Mouse (Mus musculus): ENCODE data around the gene Tmem132d. TPM values are rescaled to one million over a fixed set of nuclear protein-coding genes. Genes with fewer than 3 reads are reported as not detected.

Gene Tmem132d
- polyA plus RNA-seq, 1 experiment from 2014 or later, result 2.9 TPM

DNA sequence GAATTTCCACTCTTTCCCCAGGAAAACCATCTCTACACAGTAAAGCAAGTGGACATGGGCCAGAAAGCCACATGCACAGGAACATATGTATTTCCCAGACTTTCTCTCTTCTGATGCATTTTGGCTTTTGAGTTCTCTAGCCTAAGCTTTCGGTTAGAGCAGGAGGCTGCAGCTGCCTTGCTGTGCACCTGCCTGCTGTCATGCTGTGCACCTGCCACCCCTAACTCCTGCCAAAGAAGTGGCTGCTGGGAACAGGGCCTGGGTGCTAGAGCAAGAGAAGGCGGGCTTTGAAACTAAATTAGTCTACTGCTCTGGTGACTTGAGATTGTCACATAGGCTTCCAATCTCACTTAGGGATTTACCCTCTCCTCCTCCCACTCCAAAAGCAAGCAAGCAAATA lies 8.7 kb downstream of the Tmem132d start:
- 93% methylated on average over 2 of the region's 2 CpGs for WGBS
- Histone ChIP-seq H3K4me3 (ENCODE audit: low read depth, low read length) (no peak overlapping the region), H3K27me3 (ENCODE audit: control insufficient read depth, insufficient read depth, low read length) (no peaks in the 10 kb centered on the region), H3K4me2 (ENCODE audit: low read depth, low read length) (no peak overlapping the region), H3K4me1 (ENCODE audit: control insufficient read depth, insufficient read depth, low read length) (no peaks in the 10 kb centered on the region), H3K27ac (ENCODE audit: low read depth, low read length) (no peak overlapping the region), H3K9ac (replicated peaks; ENCODE audit: low read depth, low read length) (no peak overlapping the region), H3K36me3 (ENCODE audit: control insufficient read depth, insufficient read depth, low read length) (no peaks in the 10 kb centered on the region), H3K9me3 (ENCODE audit: control insufficient read depth, low read length) (no peaks in the 10 kb centered on the region)
- no peak for ATAC-seq (ENCODE audit: low read depth)

DNA sequence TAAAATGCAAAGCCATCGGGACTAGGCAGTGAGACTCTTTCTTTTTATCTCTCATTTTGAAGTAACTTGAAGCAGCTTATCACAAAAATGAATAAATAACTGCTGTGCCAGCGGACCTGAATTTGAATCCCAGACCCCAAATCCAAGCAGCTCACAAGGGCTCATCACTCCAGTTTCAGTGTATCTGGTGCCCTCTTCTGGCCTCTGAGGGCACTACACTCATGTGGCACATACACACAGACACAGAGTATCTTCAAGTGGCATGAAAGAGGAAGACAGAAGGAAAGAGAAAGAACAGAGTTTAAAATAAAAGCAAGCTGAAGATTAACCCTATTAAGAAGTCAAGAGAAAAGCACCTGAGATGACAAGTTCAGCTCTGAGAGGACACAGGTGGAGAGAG lies 10.8 kb downstream of the Tmem132d start:
- no peaks in the 10 kb centered on the region for H3K27me3 ChIP-seq (ENCODE audit: control insufficient read depth, insufficient read depth, low read length)
- H3K36me3 ChIP-seq (ENCODE audit: control insufficient read depth, insufficient read depth, low read length), result no peaks in the 10 kb centered on the region
- no peaks in the 10 kb centered on the region for H3K9me3 ChIP-seq (ENCODE audit: control insufficient read depth, low read length)
- H3K4me2 ChIP-seq (ENCODE audit: low read depth, low read length), result no peak overlapping the region
- WGBS, result 92% methylated on average over 2 of the region's 2 CpGs
- H3K9ac ChIP-seq (replicated peaks; ENCODE audit: low read depth, low read length), result no peak overlapping the region
- no peak for ATAC-seq (ENCODE audit: low read depth)
- no peak overlapping the region for H3K27ac ChIP-seq (ENCODE audit: low read depth, low read length)
- H3K4me3 ChIP-seq (ENCODE audit: low read depth, low read length), result no peak overlapping the region
- H3K4me1 ChIP-seq (ENCODE audit: control insufficient read depth, insufficient read depth, low read length), result peaks cover 5% of the 10 kb centered on the region

DNA sequence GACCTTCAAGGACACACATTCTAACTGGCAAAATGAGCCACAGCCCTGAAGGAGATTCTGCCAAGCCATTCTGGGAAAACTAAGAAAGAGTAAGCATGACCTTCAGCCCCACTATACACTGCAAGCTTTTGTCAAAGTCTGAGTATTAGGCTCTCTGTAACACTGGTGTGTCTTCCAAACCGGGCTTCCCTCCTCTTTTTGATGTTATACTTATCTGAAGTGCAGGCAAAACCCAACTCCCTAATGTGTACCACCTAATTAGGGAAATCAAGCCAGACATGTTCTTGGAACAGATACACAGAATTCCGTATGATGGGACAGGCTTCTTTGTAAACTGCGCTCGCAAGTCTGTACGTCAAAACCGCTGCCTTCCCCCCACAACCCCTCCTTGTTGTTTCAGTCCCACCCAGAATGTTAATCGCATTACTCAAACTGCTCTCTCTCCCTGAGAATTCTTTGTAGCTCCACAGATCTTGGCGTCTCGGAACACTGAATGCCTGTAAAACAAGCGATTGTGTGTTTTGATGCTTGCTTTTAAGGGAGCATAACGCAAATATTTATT lies 14.6 kb downstream of the Tmem132d start:
- Histone ChIP-seq H3K4me3 (ENCODE audit: low read depth, low read length) (no peak overlapping the region), H3K4me2 (ENCODE audit: low read depth, low read length) (no peak overlapping the region)
- WGBS, result 38% methylated on average over 11 of the region's 11 CpGs

DNA sequence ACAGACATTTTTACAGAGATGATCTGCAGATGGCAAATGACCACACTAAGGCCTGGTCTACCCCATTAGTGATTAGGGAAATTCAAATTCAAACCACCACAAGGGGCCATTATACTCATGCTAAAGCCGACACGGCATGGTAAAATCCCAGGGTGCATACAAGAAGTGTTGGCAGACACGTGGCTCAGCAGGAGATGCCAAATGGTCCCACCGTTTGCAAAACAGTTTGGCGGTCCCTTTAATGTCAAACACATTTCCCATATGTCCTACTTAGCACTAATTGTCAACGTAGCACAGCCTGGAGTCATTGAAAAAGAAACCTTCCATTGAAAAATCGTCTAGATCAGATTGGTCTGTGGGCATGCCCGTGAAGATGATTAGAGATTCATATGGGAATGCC lies 18.8 kb downstream of the Tmem132d start:
- Histone ChIP-seq H3K36me3 (ENCODE audit: control insufficient read depth, insufficient read depth, low read length) (no peaks in the 10 kb centered on the region), H3K27me3 (ENCODE audit: control insufficient read depth, insufficient read depth, low read length) (no peaks in the 10 kb centered on the region), H3K27ac (ENCODE audit: low read depth, low read length) (no peak overlapping the region), H3K4me1 (ENCODE audit: control insufficient read depth, insufficient read depth, low read length) (peaks cover 5% of the 10 kb centered on the region), H3K4me2 (ENCODE audit: low read depth, low read length) (no peak overlapping the region), H3K4me3 (ENCODE audit: low read depth, low read length) (no peak overlapping the region), H3K9me3 (ENCODE audit: control insufficient read depth, low read length) (no peaks in the 10 kb centered on the region), H3K9ac (replicated peaks; ENCODE audit: low read depth, low read length) (no peak overlapping the region)
- no peak for ATAC-seq (ENCODE audit: low read depth)
- WGBS, result 46% methylated on average over 8 of the region's 8 CpGs

More for the DNA sequence above, 14.6 kb downstream of the Tmem132d start:
- H3K36me3 ChIP-seq (ENCODE audit: control insufficient read depth, insufficient read depth, low read length), result no peaks in the 10 kb centered on the region
- H3K9me3 ChIP-seq (ENCODE audit: control insufficient read depth, low read length), result no peaks in the 10 kb centered on the region
- H3K27me3 ChIP-seq (ENCODE audit: control insufficient read depth, insufficient read depth, low read length), result no peaks in the 10 kb centered on the region
- peaks cover 5% of the 10 kb centered on the region for H3K4me1 ChIP-seq (ENCODE audit: control insufficient read depth, insufficient read depth, low read length)
- H3K27ac ChIP-seq (ENCODE audit: low read depth, low read length), result no peak overlapping the region
- no peak overlapping the region for H3K9ac ChIP-seq (replicated peaks; ENCODE audit: low read depth, low read length)
- ATAC-seq (ENCODE audit: low read depth), result no peak

DNA sequence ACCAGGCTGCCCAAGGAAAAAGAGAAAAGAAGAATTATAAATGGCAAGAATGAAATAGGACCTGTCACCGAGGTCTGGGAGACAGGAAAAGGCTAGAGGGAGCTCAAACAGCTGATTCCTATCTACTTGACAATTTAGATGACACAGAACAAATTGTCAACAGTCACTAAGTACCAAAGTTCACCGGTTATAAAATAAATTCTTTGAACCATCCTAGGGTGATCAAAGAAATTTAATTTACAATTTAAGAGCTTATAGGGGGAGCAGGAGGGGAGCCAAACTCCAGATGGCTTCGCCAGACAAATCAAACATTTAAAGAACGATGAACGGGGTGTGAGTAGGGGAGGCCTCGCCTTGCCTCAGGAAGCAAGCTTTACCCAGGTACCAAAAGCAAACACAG lies 20.6 kb downstream of the Tmem132d start:
- ATAC-seq (ENCODE audit: low read depth), result no peak
- no peaks in the 10 kb centered on the region for H3K27me3 ChIP-seq (ENCODE audit: control insufficient read depth, insufficient read depth, low read length)
- H3K27ac ChIP-seq (ENCODE audit: low read depth, low read length), result no peak overlapping the region
- no peak overlapping the region for H3K4me2 ChIP-seq (ENCODE audit: low read depth, low read length)
- 62% methylated on average over 6 of the region's 6 CpGs for WGBS
- H3K4me3 ChIP-seq (ENCODE audit: low read depth, low read length), result no peak overlapping the region
- H3K4me1 ChIP-seq (ENCODE audit: control insufficient read depth, insufficient read depth, low read length), result no peaks in the 10 kb centered on the region
- no peak overlapping the region for H3K9ac ChIP-seq (replicated peaks; ENCODE audit: low read depth, low read length)
- no peaks in the 10 kb centered on the region for H3K36me3 ChIP-seq (ENCODE audit: control insufficient read depth, insufficient read depth, low read length)
- no peaks in the 10 kb centered on the region for H3K9me3 ChIP-seq (ENCODE audit: control insufficient read depth, low read length)

DNA sequence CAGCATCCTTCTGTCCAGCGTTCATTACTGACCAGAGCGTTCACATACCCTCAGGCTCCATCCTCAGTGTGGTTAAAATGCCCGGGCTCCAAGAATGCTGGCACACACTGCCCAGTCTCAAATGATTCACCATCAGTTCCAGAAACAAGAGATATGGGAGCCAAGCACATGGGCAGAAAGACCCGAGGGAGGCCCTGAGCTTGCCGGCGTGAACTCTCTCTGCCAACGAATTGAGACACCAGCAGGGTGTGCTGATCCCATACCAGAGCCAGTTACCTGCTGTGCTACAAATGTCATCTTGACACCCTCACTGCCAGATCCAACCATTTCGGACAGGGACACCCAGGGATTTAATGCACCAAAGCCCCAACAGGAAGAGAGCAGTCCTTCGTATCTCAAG lies 25.3 kb downstream of the Tmem132d start:
- H3K9ac ChIP-seq (replicated peaks; ENCODE audit: low read depth, low read length), result no peak overlapping the region
- no peaks in the 10 kb centered on the region for H3K4me1 ChIP-seq (ENCODE audit: control insufficient read depth, insufficient read depth, low read length)
- H3K9me3 ChIP-seq (ENCODE audit: control insufficient read depth, low read length), result no peaks in the 10 kb centered on the region
- no peak for ATAC-seq (ENCODE audit: low read depth)
- no peak overlapping the region for H3K27ac ChIP-seq (ENCODE audit: low read depth, low read length)
- no peak overlapping the region for H3K4me3 ChIP-seq (ENCODE audit: low read depth, low read length)
- 84% methylated on average over 9 of the region's 9 CpGs for WGBS
- no peaks in the 10 kb centered on the region for H3K27me3 ChIP-seq (ENCODE audit: control insufficient read depth, insufficient read depth, low read length)
- no peaks in the 10 kb centered on the region for H3K36me3 ChIP-seq (ENCODE audit: control insufficient read depth, insufficient read depth, low read length)
- no peak overlapping the region for H3K4me2 ChIP-seq (ENCODE audit: low read depth, low read length)

DNA sequence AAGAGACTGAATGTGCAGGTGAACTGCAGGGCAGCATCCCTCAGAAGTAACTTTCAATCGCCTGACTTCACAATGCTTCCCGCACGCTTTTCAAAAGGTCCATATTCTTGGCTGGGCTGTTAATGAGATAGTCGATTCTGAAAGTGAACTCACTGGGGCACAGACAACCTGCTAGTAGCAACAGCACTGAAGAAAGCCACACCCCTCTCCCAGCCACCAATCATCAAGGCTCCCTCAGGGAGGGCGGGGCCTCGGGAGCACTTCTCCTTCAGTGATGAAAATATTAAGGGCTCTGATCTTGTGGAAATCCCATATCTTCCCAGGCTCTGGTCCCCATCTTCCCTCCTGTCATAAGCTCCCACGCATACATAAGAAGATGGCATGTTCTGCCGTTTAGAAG lies 27.8 kb downstream of the Tmem132d start:
- Histone ChIP-seq H3K27ac (ENCODE audit: low read depth, low read length) (no peak overlapping the region), H3K36me3 (ENCODE audit: control insufficient read depth, insufficient read depth, low read length) (no peaks in the 10 kb centered on the region), H3K4me1 (ENCODE audit: control insufficient read depth, insufficient read depth, low read length) (no peaks in the 10 kb centered on the region), H3K4me2 (ENCODE audit: low read depth, low read length) (no peak overlapping the region), H3K9me3 (ENCODE audit: control insufficient read depth, low read length) (no peaks in the 10 kb centered on the region), H3K9ac (replicated peaks; ENCODE audit: low read depth, low read length) (no peak overlapping the region), H3K27me3 (ENCODE audit: control insufficient read depth, insufficient read depth, low read length) (no peaks in the 10 kb centered on the region), H3K4me3 (ENCODE audit: low read depth, low read length) (no peak overlapping the region)
- 91% methylated on average over 8 of the region's 8 CpGs for WGBS
- ATAC-seq (ENCODE audit: low read depth), result no peak

DNA sequence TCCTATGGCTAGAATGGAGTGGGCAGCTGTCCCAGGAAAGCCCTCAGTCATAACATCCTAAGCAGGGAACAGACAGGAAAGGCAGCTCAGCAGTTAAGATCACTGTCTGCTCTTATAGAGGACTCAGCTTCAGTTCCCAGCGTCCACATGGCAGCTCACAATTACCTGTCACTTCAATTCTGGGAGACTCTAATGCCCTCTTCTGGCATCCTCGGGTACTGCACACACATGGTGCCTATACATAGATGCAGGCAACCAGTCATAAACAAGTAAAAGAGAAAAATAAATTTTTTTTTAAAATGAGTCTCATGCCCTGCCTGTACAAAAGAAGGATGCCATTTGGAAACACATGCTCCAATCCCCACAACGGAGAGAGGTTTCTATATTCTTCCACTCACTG lies 28.7 kb downstream of the Tmem132d start:
- Histone ChIP-seq H3K9me3 (ENCODE audit: control insufficient read depth, low read length) (no peaks in the 10 kb centered on the region), H3K36me3 (ENCODE audit: control insufficient read depth, insufficient read depth, low read length) (no peaks in the 10 kb centered on the region), H3K9ac (replicated peaks; ENCODE audit: low read depth, low read length) (no peak overlapping the region), H3K4me3 (ENCODE audit: low read depth, low read length) (no peak overlapping the region), H3K27ac (ENCODE audit: low read depth, low read length) (no peak overlapping the region), H3K4me1 (ENCODE audit: control insufficient read depth, insufficient read depth, low read length) (no peaks in the 10 kb centered on the region), H3K4me2 (ENCODE audit: low read depth, low read length) (no peak overlapping the region), H3K27me3 (ENCODE audit: control insufficient read depth, insufficient read depth, low read length) (no peaks in the 10 kb centered on the region)
- whole genome bisulfite sequencing, result 94% methylated on average over 3 of the region's 3 CpGs
- no peak for ATAC-seq (ENCODE audit: low read depth)

DNA sequence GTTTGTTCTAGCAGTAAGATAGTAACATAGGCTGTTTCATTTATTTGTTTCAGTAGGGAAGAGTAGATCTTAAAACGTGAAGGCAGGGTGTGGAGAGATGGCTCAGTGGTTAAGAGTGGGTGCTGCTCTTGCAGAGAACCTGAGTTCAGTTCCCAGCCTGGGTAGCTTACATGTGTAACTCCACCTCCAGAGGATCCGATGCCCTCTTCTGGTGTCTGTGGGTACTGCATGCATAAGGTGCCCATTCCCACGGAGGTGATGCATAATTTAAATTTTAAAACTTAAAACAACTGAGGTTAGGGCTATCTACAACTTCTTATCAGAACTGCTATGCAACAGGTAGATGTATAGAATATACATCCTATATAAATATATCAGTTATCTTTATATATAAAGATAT lies 40.5 kb downstream of the Tmem132d start:
- Histone ChIP-seq H3K36me3 (ENCODE audit: control insufficient read depth, insufficient read depth, low read length) (no peaks in the 10 kb centered on the region), H3K27ac (ENCODE audit: low read depth, low read length) (no peak overlapping the region), H3K27me3 (ENCODE audit: control insufficient read depth, insufficient read depth, low read length) (no peaks in the 10 kb centered on the region), H3K9me3 (ENCODE audit: control insufficient read depth, low read length) (0 out of 2 replicates have a peak, but pooled peaks cover 3% of the 10 kb centered on the region), H3K4me3 (ENCODE audit: low read depth, low read length) (no peak overlapping the region), H3K4me2 (ENCODE audit: low read depth, low read length) (no peak overlapping the region), H3K4me1 (ENCODE audit: control insufficient read depth, insufficient read depth, low read length) (peaks cover 8% of the 10 kb centered on the region; the same call in 1 of the 2 replicates), H3K9ac (replicated peaks; ENCODE audit: low read depth, low read length) (no peak overlapping the region)
- WGBS, result 82% methylated on average over 3 of the region's 3 CpGs
- no peak for ATAC-seq (ENCODE audit: low read depth)

Data from neural tube, embryonic 14.5 days (tissue).